Mouse (Mus musculus) neural tube, embryonic 14.5 days (tissue): ENCODE measurements around the gene Gm6370. TPM values are rescaled to one million over a fixed set of nuclear protein-coding genes. Genes with fewer than 3 reads are reported as not detected.
"Not testable (repeated sequence)": the region's sequence is repeated elsewhere in the genome, so short reads cannot be mapped to it uniquely, and the experiment has no call there.

ENCODE experiments used
- ATAC-seq: fragments of 200-750 bp; cut with Nextera tagmentation; 2 replicates; pipeline ENCODE4 v1.8.0; 2017; ENCODE audit warnings: low read depth, mild to moderate bottlenecking, moderate TSS enrichment, moderate library complexity
- H3K27ac ChIP-seq: fragments of 300-500 bp; sonication (generic); 2 replicates; pipeline ENCODE4 v1.5.1; 2014; ENCODE audit warnings: low read depth, mild to moderate bottlenecking, control low read depth, low read length, moderate library complexity, mixed read lengths
- H3K27me3 ChIP-seq: fragments of 300-500 bp; sonication (generic); 2 replicates; pipeline ENCODE4 v1.6.1; 2014; ENCODE audit warnings: low read length; ENCODE audit not compliant: control insufficient read depth, insufficient read depth
- H3K36me3 ChIP-seq: fragments of 300-500 bp; sonication (generic); 2 replicates; pipeline ENCODE4 v1.6.1; 2014; ENCODE audit warnings: low read length, mixed read lengths; ENCODE audit not compliant: control insufficient read depth, insufficient read depth
- H3K4me1 ChIP-seq: fragments of 300-500 bp; sonication (generic); 2 replicates; pipeline ENCODE4 v1.6.1; 2014; ENCODE audit warnings: low read length; ENCODE audit not compliant: control insufficient read depth, insufficient read depth
- H3K4me2 ChIP-seq: fragments of 300-500 bp; sonication (generic); 2 replicates; pipeline ENCODE4 v1.6.1; 2014; ENCODE audit warnings: mild to moderate bottlenecking, low read depth, low read length, control low read depth
- H3K4me3 ChIP-seq: fragments of 300-500 bp; sonication (generic); 2 replicates; pipeline ENCODE4 v1.5.1; 2014; ENCODE audit warnings: low read depth, low read length, control low read depth, mixed read lengths
- H3K9ac ChIP-seq: fragments of 300-500 bp; sonication (generic); replicated peaks from 2 replicates; pipeline ENCODE4 v1.6.1; 2014; ENCODE audit warnings: low read depth, mild to moderate bottlenecking, control low read depth, low read length, mixed read lengths
- H3K9me3 ChIP-seq: fragments of 300-500 bp; sonication (generic); 2 replicates; pipeline ENCODE4 v1.6.1; 2016; ENCODE audit warnings: low read length; ENCODE audit not compliant: control insufficient read depth
- WGBS: fragments of 180-500 bp; shearing (Covaris S2); extraction: QIAGEN DNeasy Blood & Tissue Kit; methylation state at CpG from one replicate; pipeline ENCODE4 v1.1.7; 2014; 5-methylcytosine and 5-hydroxymethylcytosine counted together
- polyA plus RNA-seq: library from polyadenylated mRNA; unstranded; fragments of >200 nt; fragmentation: Nextera tagmentation; extraction: Ambion mirVana; gene quantifications from 2 replicates; pipeline ENCODE4 v1.2.1, GENCODE M21; 2014

Gm6370 gene
- polyA plus RNA-seq, 1 experiment from 2014 or later: not detected

- no peak for ATAC-seq
- no peak overlapping the region for H3K27ac ChIP-seq
- WGBS: 95% methylated on average over 5 of the region's 5 CpGs
- H3K27me3 ChIP-seq: no peaks in the 10 kb centered on the region
- no peak overlapping the region for H3K4me3 ChIP-seq
- no peak overlapping the region for H3K9ac ChIP-seq
- H3K4me1 ChIP-seq: no peaks in the 10 kb centered on the region
- peaks cover 16% of the 10 kb centered on the region; the same call in 1 of the 2 replicates for H3K36me3 ChIP-seq
- H3K9me3 ChIP-seq: no peaks in the 10 kb centered on the region
- no peak overlapping the region for H3K4me2 ChIP-seq
Measured at GRCm38 (mm10) chr5:146471311-146471710, 19.9 kb upstream of the Gm6370 start.

GRCm38 (mm10) chr5:146471821-146472220 is 19.3 kb upstream of the Gm6370 start:
- H3K9me3 ChIP-seq: no peaks in the 10 kb centered on the region
- no peak overlapping the region for H3K27ac ChIP-seq
- H3K4me3 ChIP-seq: no peak overlapping the region
- H3K9ac ChIP-seq: no peak overlapping the region
- 93% methylated on average over 12 of the region's 12 CpGs for WGBS
- no peak for ATAC-seq
- peaks cover 14% of the 10 kb centered on the region; the same call in 1 of the 2 replicates for H3K36me3 ChIP-seq
- no peaks in the 10 kb centered on the region for H3K4me1 ChIP-seq
- H3K27me3 ChIP-seq: no peaks in the 10 kb centered on the region
- H3K4me2 ChIP-seq: no peak overlapping the region

DNA sequence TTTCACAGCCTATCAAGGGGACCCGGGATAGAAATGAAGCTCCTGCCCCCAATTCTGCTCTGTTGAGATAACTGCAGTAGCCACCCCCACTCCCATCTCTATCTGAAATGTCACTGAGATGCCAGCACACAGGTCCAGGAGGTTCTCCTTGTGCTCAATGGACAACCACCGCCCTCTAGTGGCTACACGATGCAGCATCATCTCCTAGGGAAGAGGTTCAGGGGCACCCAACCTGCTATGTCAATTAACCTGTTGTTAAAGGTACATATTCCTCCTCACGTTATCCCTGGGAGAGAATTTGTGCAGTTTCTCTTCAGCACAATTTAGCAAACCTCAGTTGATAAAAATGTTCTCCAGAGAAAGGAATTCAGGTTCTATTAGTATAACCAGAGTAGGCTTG is 11.6 kb upstream of the Gm6370 start:
- 15% methylated on average over 4 of the region's 4 CpGs for WGBS
- not testable (repeated sequence) for H3K4me3 ChIP-seq, H3K4me1 ChIP-seq, H3K4me2 ChIP-seq, H3K36me3 ChIP-seq, H3K9ac ChIP-seq, H3K9me3 ChIP-seq, ATAC-seq, H3K27me3 ChIP-seq, H3K27ac ChIP-seq

- ATAC-seq, H3K9ac ChIP-seq, H3K27ac ChIP-seq, H3K4me3 ChIP-seq, H3K36me3 ChIP-seq, H3K4me1 ChIP-seq, H3K9me3 ChIP-seq, H3K4me2 ChIP-seq, H3K27me3 ChIP-seq: not testable (repeated sequence)
- WGBS: 100% methylated on average over 1 of the region's 3 CpGs
Measured at GRCm38 (mm10) chr5:146481665-146482064, 9.5 kb upstream of the Gm6370 start, which contains the start of gene Gm6408. Gene Gm6408 (plus strand): TSS chr5:146481965.

DNA sequence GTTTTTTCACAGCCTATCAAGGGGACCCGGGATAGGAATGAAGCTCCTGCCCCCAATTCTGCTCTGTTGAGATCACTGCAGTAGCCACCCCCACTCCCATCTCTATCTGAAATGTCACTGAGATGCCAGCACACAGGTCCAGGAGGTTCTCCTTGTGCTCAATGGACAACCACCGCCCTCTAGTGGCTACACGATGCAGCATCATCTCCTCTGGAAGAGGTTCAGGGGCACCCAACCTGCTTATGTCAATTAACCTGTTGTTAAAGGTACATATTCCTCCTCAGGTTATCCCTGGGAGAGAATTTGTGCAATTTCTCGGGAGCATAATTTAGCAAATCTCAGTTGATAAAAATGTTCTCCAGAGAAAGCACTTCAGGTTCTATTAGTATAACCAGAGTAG is 2.2 kb upstream of the Gm6370 start:
- H3K9ac ChIP-seq, H3K4me1 ChIP-seq, H3K4me3 ChIP-seq, H3K27ac ChIP-seq, H3K4me2 ChIP-seq, H3K27me3 ChIP-seq, ATAC-seq, H3K9me3 ChIP-seq, H3K36me3 ChIP-seq: not testable (repeated sequence)
- 12% methylated on average over 3 of the region's 4 CpGs for WGBS

DNA sequence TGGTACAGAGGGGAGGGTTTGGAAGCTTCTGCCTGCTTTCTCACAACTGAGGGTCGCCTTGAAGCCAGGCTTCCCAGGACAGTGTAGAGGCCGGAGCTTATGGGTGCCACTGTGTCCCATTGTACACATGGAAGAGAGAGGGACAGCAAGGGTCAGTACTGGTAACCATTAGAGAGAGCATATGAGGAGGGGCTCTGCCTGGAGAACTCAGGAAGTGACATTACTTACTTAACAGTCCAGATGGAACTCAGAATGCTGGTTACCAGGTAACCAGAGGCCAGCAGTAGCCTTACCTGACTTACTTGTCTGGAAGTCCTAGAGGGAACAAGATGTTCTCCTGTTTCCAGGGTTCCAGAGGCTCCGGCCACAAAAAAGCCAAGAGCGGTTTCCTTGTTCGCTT is 10.9 kb downstream of the Gm6370 start, which contains the start of gene 4930449I24Rik:
4930449I24Rik (plus strand) TSS at position 301 of the 400 bp plus-strand sequence.
- H3K27me3 ChIP-seq, H3K9me3 ChIP-seq, H3K4me1 ChIP-seq, H3K36me3 ChIP-seq, ATAC-seq, H3K9ac ChIP-seq, H3K4me3 ChIP-seq, H3K4me2 ChIP-seq, H3K27ac ChIP-seq: not testable (repeated sequence)
- WGBS: no CpG with 5 or more reads among the region's 5 CpGs

DNA sequence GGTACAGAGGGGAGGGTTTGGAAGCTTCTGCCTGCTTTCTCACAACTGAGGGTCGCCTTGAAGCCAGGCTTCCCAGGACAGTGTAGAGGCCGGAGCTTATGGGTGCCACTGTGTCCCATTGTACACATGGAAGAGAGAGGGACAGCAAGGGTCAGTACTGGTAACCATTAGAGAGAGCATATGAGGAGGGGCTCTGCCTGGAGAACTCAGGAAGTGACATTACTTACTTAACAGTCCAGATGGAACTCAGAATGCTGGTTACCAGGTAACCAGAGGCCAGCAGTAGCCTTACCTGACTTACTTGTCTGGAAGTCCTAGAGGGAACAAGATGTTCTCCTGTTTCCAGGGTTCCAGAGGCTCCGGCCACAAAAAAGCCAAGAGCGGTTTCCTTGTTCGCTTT is 22.7 kb downstream of the Gm6370 start, which contains the start of gene Gm3402:
Gm3402 (plus strand) TSS at position 301 of the 400 bp plus-strand sequence.
- no CpG with 5 or more reads among the region's 5 CpGs for WGBS
- not testable (repeated sequence) for H3K4me2 ChIP-seq, ATAC-seq, H3K36me3 ChIP-seq, H3K27ac ChIP-seq, H3K27me3 ChIP-seq, H3K9me3 ChIP-seq, H3K4me3 ChIP-seq, H3K9ac ChIP-seq, H3K4me1 ChIP-seq

- not testable (repeated sequence) for H3K4me3 ChIP-seq, H3K27me3 ChIP-seq, H3K4me1 ChIP-seq, H3K9ac ChIP-seq, H3K27ac ChIP-seq, H3K4me2 ChIP-seq, H3K9me3 ChIP-seq, ATAC-seq, H3K36me3 ChIP-seq
- WGBS: 100% methylated on average over 1 of the region's 3 CpGs
Measured at GRCm38 (mm10) chr5:146525501-146525900, 34.3 kb downstream of the Gm6370 start, which contains the start of gene Gm3404. Gene Gm3404 (plus strand): TSS chr5:146525801.

DNA sequence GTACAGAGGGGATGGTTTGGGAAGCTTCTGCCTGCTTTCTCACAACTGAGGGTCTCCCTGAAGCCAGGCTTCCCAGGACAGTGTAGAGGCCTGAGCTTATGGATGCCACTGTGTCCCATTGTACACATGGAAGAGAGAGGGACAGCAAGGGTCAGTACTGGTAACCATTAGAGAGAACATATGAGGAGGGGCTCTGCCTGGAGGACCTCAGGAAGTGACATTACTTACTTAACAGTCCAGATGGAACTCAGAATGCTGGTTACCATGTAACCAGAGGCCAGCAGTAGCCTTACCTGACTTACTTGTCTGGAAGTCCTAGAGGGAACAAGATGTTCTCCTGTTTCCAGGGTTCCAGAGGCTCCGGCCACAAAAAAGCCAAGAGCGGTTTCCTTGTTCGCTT is 46.2 kb downstream of the Gm6370 start, which contains the start of gene Gm3409:
Gm3409 (plus strand) TSS at position 301 of the 400 bp plus-strand sequence.
- not testable (repeated sequence) for H3K4me1 ChIP-seq, H3K4me2 ChIP-seq, H3K9ac ChIP-seq, ATAC-seq, H3K36me3 ChIP-seq, H3K4me3 ChIP-seq, H3K27ac ChIP-seq, H3K9me3 ChIP-seq, H3K27me3 ChIP-seq
- WGBS: 80% methylated on average over 1 of the region's 3 CpGs
